Mouse (Mus musculus) liver, embryonic 15.5 days (tissue): Measurements from ENCODE around the gene Mipol1. TPM values are rescaled to one million over a fixed set of nuclear protein-coding genes. Genes with fewer than 3 reads are reported as not detected.
A peak's percentile ranks its signal among the peaks of the same experiment; 100 is the strongest.

Experiments
- ATAC-seq: fragments of 200-750 bp; cut with Nextera tagmentation; 2 replicates; pipeline ENCODE4 v1.8.0; 2017; ENCODE audit warnings: moderate number of reproducible peaks, mild to moderate bottlenecking, moderate library complexity; ENCODE audit not compliant: insufficient read depth
- H3K27ac ChIP-seq: fragments of 300-500 bp; sonication (generic); replicated peaks from 2 replicates; pipeline ENCODE4 v1.5.1; 2015; ENCODE audit warnings: mild to moderate bottlenecking, inconsistent platforms
- H3K27me3 ChIP-seq: fragments of 300-500 bp; sonication (generic); 2 replicates; pipeline ENCODE4 v1.6.1; 2015; ENCODE audit warnings: mild to moderate bottlenecking, inconsistent platforms
- H3K36me3 ChIP-seq: fragments of 300-500 bp; sonication (generic); replicated peaks from 2 replicates; pipeline ENCODE4 v1.6.1; 2015; ENCODE audit warnings: moderate library complexity, mild to moderate bottlenecking, inconsistent platforms
- H3K4me1 ChIP-seq: fragments of 300-500 bp; sonication (generic); replicated peaks from 2 replicates; pipeline ENCODE4 v1.6.1; 2015; ENCODE audit warnings: inconsistent platforms
- H3K4me2 ChIP-seq: fragments of 300-500 bp; sonication (generic); 2 replicates; pipeline ENCODE4 v1.6.1; 2015; ENCODE audit warnings: moderate library complexity, mild to moderate bottlenecking, inconsistent platforms
- H3K4me3 ChIP-seq: fragments of 300-500 bp; sonication (generic); replicated peaks from 2 replicates; pipeline ENCODE4 v1.5.1; 2015; ENCODE audit warnings: mild to moderate bottlenecking, inconsistent platforms
- H3K9ac ChIP-seq: fragments of 300-500 bp; sonication (generic); 2 replicates; pipeline ENCODE4 v1.6.1; 2015; ENCODE audit warnings: moderate library complexity, mild to moderate bottlenecking, inconsistent platforms
- H3K9me3 ChIP-seq: fragments of 300-500 bp; sonication (generic); replicated peaks from 2 replicates; pipeline ENCODE4 v1.6.1; 2016; ENCODE audit warnings: inconsistent platforms
- WGBS: fragments of 180-500 bp; shearing (Covaris S2); methylation state at CpG from one replicate; pipeline ENCODE4 v1.1.7; 2015; ENCODE audit warnings: mixed read lengths; ENCODE audit not compliant: insufficient replicate concordance; 5-methylcytosine and 5-hydroxymethylcytosine counted together
- polyA plus RNA-seq: library from polyadenylated mRNA; unstranded; fragments of >200 nt; fragmentation: Nextera tagmentation; extraction: Ambion mirVana; gene quantifications from 2 replicates; pipeline ENCODE4 v1.2.1, GENCODE M21; 2015

Mipol1 gene
- polyA plus RNA-seq, 1 experiment from 2014 or later, result 3.2 TPM

- WGBS, result 32% methylated on average over 4 of the region's 4 CpGs
These were observed 298.1 kb downstream of the Mipol1 start for GRCm38 (mm10) chr12:57528335-57528734.

DNA sequence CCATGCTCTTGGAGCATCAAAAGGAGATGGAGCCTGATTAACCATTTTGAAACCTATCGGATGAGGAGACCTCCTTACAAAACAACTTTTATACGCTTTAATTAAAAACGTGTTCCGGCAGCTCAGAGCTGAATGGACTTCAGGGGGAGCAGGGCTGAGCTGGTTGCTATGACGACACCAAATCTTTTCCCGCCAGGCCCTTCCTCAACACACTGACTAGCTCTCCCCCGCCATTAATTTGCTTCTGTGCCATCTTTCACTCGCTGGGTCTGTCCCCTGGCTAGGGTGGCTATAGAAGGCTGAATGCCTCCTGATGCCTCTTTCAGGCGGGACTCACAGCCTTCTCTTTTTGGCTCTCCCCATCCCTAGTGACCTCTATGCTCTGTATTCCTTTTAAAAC, 300.2 kb downstream of the Mipol1 start:
- WGBS, result 29% methylated on average over 9 of the region's 9 CpGs
- no peak for ATAC-seq
- no peaks in the 10 kb centered on the region; the same call in 1 of the 2 replicates for H3K4me1 ChIP-seq
- no peak overlapping the region for H3K27ac ChIP-seq
- H3K9me3 ChIP-seq, result no peaks in the 10 kb centered on the region
- H3K27me3 ChIP-seq, result peaks cover 43% of the 10 kb centered on the region
- no peak overlapping the region for H3K9ac ChIP-seq
- no peak overlapping the region for H3K4me3 ChIP-seq
- no peak overlapping the region for H3K4me2 ChIP-seq
- H3K36me3 ChIP-seq, result no peaks in the 10 kb centered on the region

More at GRCm38 (mm10) chr12:57528335-57528734, 298.1 kb downstream of the Mipol1 start:
- Histone ChIP-seq H3K27me3 (peaks cover 21% of the 10 kb centered on the region), H3K9ac (no peak overlapping the region), H3K36me3 (no peaks in the 10 kb centered on the region), H3K27ac (no peak overlapping the region), H3K4me1 (no peaks in the 10 kb centered on the region), H3K4me3 (no peak overlapping the region), H3K9me3 (no peaks in the 10 kb centered on the region), H3K4me2 (no peak overlapping the region)
- ATAC-seq, result no peak

DNA sequence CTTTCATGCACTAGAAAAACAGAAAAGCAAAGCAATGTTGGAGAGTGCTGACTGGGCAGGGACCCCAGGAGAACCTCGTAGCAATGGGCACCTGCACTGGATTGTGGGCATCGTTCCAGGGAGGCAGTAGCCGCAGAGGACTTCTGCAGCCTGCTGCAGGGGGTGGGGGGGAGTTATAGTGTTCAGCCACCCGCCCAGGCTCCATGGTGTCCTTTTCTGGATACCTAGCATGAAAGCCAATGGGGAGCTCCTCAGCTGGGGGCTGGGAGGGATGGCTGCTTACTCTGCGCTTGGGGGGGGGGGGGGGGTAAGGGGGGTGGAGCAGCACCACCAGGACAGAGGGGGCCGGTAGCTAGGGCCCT, 304.3 kb downstream of the Mipol1 start:
- Histone ChIP-seq H3K4me2 (peak overlapping the region; percentile 41), H3K4me3 (0 out of 2 replicates have a peak overlapping the region, but pooled peaks have one; percentile 7), H3K9me3 (no peaks in the 10 kb centered on the region), H3K9ac (no peak overlapping the region), H3K4me1 (peaks cover 3% of the 10 kb centered on the region), H3K27ac (no peak overlapping the region), H3K27me3 (peaks cover 80% of the 10 kb centered on the region), H3K36me3 (no peaks in the 10 kb centered on the region)
- WGBS, result 5% methylated on average over 6 of the region's 6 CpGs
- no peak for ATAC-seq

DNA sequence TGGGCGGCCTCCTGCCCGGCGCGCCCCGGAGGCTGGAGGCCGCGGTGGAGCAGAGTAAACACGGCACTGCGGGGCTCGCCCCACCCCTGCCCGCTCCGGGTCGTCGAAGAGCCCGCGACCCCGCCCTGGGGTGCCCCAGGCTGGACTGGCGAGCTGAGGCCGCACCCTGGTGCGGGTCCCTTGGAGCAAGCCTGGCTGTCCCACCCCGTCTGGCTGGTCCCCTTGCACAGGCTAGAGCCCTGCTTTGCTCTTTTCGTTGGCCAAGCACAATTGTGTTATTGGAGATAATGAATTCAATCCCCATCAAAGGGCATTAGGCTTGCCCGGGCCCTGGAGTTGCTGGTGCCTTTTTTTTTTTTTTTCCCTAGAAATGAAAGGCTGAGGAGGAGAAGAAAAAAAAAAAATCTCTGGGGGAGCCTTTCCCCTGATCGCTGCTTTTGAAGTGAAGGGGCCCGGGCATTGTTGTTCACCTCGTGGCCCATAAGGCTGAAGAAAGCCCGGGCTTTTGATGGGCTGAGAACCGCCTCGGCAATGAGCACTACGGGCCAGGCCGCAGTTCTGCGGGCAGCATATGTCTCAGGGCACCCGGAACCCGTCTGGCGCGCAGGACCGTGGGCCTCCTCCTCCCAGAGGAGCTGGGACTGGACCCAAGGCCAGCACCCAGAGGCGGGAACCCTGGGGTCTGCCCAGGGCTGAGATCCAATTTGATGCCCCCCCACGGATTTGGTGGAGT, 304.8 kb downstream of the Mipol1 start:
- Histone ChIP-seq H3K36me3 (no peaks in the 10 kb centered on the region), H3K4me3 (0 out of 2 replicates have a peak overlapping the region, but pooled peaks have one; percentile 7), H3K27me3 (peaks cover 85% of the 10 kb centered on the region), H3K27ac (no peak overlapping the region), H3K9me3 (no peaks in the 10 kb centered on the region), H3K4me1 (peaks cover 3% of the 10 kb centered on the region), H3K9ac (no peak overlapping the region), H3K4me2 (peak overlapping the region; percentile 41)
- peak; percentile 58 for ATAC-seq
- 2% methylated on average over 39 of the region's 39 CpGs for WGBS

DNA sequence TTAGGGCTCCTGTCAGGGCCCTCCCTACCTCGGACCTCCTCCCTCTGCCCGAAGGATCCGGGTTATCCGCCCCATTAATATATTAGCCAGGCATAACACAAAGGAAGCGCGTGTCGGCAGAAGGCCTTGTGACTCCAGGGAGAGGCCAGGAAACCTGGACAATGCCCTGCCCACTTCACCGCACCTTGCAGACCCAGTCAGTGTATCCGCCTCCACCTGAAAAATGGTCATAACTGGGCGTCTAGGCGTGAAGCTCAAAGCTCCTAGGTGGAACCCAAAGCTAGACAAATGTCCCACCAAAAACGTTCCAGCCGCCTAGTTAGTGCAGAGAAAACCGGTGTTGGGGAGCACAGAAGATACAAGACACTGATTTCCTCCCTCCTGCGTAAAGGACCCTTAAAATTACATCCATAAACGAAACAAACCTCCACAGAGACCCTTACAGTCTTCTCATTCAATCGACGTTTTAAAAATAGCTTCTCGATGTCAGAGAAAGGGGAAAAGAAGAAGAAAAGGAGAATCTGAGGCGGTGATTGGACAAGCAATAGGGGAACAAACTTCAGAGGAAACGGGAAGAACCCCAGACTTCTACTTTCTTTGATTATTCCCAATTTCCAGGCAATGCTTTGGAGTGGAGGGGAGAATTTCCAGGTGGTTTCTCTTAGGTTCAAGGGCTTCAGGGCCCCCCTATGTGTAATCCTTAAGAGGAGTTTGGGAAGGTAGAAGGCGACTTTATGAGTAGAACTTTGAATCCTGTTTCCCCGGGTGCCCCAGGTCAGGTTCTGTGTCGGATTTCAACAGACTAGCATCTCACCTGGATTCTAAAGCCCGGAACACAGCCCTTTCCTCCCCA, 306.1 kb downstream of the Mipol1 start:
- Histone ChIP-seq H3K4me3 (no peak overlapping the region), H3K9me3 (no peaks in the 10 kb centered on the region), H3K4me1 (peaks cover 3% of the 10 kb centered on the region), H3K36me3 (no peaks in the 10 kb centered on the region), H3K4me2 (peak overlapping the region; percentile 27; the same call in 1 of the 2 replicates), H3K9ac (no peak overlapping the region), H3K27me3 (peaks cover 94% of the 10 kb centered on the region), H3K27ac (no peak overlapping the region)
- no peak for ATAC-seq
- WGBS, result 3% methylated on average over 25 of the region's 25 CpGs

DNA sequence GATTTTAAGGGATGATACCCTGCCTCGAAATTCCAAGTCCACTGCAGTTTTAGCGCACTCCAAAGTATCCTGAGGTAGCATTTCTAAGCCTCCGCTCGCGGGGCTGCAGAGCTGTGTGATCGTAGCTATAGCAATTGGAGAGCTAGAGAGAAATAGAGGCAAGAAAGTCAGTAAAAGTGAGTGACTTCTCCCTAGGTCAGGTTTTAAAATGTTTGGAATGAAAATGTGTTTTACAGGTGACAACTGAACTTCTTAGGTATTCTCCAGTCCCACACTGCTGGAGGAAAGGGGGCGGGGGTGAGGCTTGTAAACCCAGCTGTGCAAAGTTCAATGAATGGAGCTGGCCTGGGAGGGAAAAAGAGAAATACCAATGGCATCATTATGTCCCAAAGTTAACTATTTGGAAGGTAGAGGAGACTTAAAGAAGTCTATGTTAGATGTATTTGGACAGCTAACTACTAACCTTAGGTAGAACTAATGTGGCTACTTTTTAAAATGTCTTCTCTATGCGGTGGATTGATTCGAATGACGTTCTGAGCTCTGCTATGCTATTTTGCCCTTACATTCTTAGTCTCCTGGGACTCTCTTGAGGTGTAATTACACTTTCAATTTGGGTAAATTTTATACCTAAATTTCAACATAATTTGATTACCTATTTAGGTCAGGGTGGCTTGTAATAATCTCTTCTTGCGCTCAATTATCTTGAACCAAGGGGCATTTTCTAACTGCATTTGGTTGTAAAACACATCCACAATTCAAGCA, 306.9 kb downstream of the Mipol1 start:
- no peaks in the 10 kb centered on the region for H3K36me3 ChIP-seq
- 4% methylated on average over 11 of the region's 11 CpGs for WGBS
- peak overlapping the region; percentile 27; the same call in 1 of the 2 replicates for H3K4me2 ChIP-seq
- peaks cover 3% of the 10 kb centered on the region for H3K4me1 ChIP-seq
- H3K9me3 ChIP-seq, result no peaks in the 10 kb centered on the region
- H3K27me3 ChIP-seq, result peaks cover 94% of the 10 kb centered on the region
- H3K4me3 ChIP-seq, result no peak overlapping the region
- no peak for ATAC-seq
- no peak overlapping the region for H3K27ac ChIP-seq
- H3K9ac ChIP-seq, result no peak overlapping the region

GRCm38 (mm10) chr12:57537791-57538587, 307.8 kb downstream of the Mipol1 start:
- no peak for ATAC-seq
- Histone ChIP-seq H3K27ac (peak overlapping the region; percentile 78), H3K9me3 (no peaks in the 10 kb centered on the region), H3K4me2 (peak overlapping the region; percentile 52), H3K4me1 (peaks cover 7% of the 10 kb centered on the region), H3K4me3 (peak overlapping the region; percentile 45), H3K36me3 (no peaks in the 10 kb centered on the region), H3K9ac (no peak overlapping the region), H3K27me3 (peaks cover 94% of the 10 kb centered on the region)
- 1% methylated on average over 21 of the region's 21 CpGs for WGBS

GRCm38 (mm10) chr12:57538588-57539550, 308.6 kb downstream of the Mipol1 start:
- H3K9ac ChIP-seq, result no peak overlapping the region; the same call in 1 of the 2 replicates
- peak overlapping the region; percentile 52 for H3K4me2 ChIP-seq
- ATAC-seq, result peak; percentile 38; the same call in 1 of the 2 replicates
- peak overlapping the region; percentile 45 for H3K4me3 ChIP-seq
- H3K36me3 ChIP-seq, result no peaks in the 10 kb centered on the region
- H3K9me3 ChIP-seq, result no peaks in the 10 kb centered on the region
- H3K27ac ChIP-seq, result peak overlapping the region; percentile 78
- H3K27me3 ChIP-seq, result peaks cover 94% of the 10 kb centered on the region
- H3K4me1 ChIP-seq, result peaks cover 14% of the 10 kb centered on the region
- under 1% methylated on average over 63 of the region's 63 CpGs for WGBS

DNA sequence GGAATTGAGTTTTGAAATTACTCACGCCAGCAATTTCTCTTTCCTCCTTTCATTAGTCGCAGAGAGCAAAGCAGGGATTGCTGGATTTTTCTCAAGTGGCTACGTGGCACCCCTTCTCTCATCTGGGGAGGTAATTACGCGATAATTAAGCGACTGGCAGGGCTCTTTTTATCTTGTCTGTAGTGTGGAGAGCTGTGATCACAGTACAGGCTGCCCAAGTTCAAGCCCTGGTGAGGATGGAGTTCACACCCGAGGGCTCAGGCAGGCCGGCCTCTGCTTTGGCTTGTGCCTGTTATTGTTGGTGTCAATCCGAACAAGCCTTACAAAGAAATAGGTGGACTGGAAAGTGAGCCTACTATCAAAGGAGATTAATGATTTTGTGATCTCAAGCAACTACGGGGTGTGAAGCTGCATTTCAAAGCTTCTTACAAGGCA, 309.3 kb downstream of the Mipol1 start:
- H3K4me2 ChIP-seq, result peak overlapping the region; percentile 52
- no peaks in the 10 kb centered on the region for H3K9me3 ChIP-seq
- H3K9ac ChIP-seq, result no peak overlapping the region
- no peak for ATAC-seq
- H3K36me3 ChIP-seq, result no peaks in the 10 kb centered on the region
- H3K4me3 ChIP-seq, result peak overlapping the region; percentile 45
- peak overlapping the region; percentile 78 for H3K27ac ChIP-seq
- WGBS, result under 1% methylated on average over 10 of the region's 10 CpGs
- H3K4me1 ChIP-seq, result peaks cover 14% of the 10 kb centered on the region
- peaks cover 94% of the 10 kb centered on the region for H3K27me3 ChIP-seq
